Comparison of ENCODE assay signal across 34 mouse cellular contexts in genomic region chr11:36052091-36052490, GRCm38 (mm10).
"Had no signal": no experiment of that assay in that cellular context is flagged by ENCODE, and none has a peak within 500 bp of the region (broad histone marks: within the 10 kb centered on the region; RNA-seq: fewer than 3 reads in every experiment).

No protein-coding gene starts in this region.

- DNase-seq: heart, postnatal 10 days; heart, postnatal 14 days; heart, postnatal 36 days; heart, postnatal 4 days; kidney, adult 11 months; kidney, adult 18-20 months; kidney, adult 2 months; kidney, adult 8-10 months; kidney, adult 9 months; kidney, postnatal 10 days; kidney, postnatal 14 days; kidney, postnatal 25 days; kidney, postnatal 36 days; kidney, postnatal 4 days; layer of hippocampus, adult 9-11 months; layer of hippocampus, postnatal 36 days had no signal

- H3K27ac ChIP-seq: heart, embryonic 13.5 days; heart, embryonic 15.5 days; hindbrain, embryonic 10.5 days; hindbrain, embryonic 12.5 days; hindbrain, embryonic 13.5 days; hindbrain, embryonic 14.5 days; hindbrain, embryonic 15.5 days; hindbrain, postnatal 0 days; intestine, embryonic 15.5 days; kidney, embryonic 15.5 days; kidney, postnatal 0 days; layer of hippocampus, adult 2 months; left cerebral cortex, adult 2 months had no signal

- H3K4me2 ChIP-seq: heart, embryonic 12.5 days; heart, embryonic 13.5 days; heart, embryonic 15.5 days; hindbrain, embryonic 12.5 days; hindbrain, embryonic 13.5 days; hindbrain, embryonic 14.5 days; hindbrain, embryonic 15.5 days; intestine, embryonic 15.5 days; kidney, embryonic 15.5 days had no signal

- H3K27me3 ChIP-seq: hindbrain, embryonic 12.5 days; hindbrain, embryonic 13.5 days; hindbrain, embryonic 15.5 days; intestine, embryonic 15.5 days; kidney, embryonic 15.5 days had no signal

- H3K9ac ChIP-seq: heart, embryonic 12.5 days; heart, embryonic 13.5 days; heart, embryonic 15.5 days; hindbrain, embryonic 12.5 days; hindbrain, embryonic 13.5 days; hindbrain, embryonic 14.5 days; hindbrain, embryonic 15.5 days; intestine, embryonic 15.5 days; kidney, embryonic 15.5 days had no signal

- ATAC-seq: hindbrain, embryonic 16.5 days; hindbrain, postnatal 0 days; inflammation-experienced regulatory T-cells, adult 6 months; intestine, embryonic 15.5 days; intestine, embryonic 16.5 days; intestine, postnatal 0 days had no signal

- H3K4me3 ChIP-seq: heart, embryonic 12.5 days; heart, embryonic 13.5 days; heart, embryonic 15.5 days; hindbrain, embryonic 10.5 days; hindbrain, embryonic 12.5 days; hindbrain, embryonic 13.5 days; hindbrain, embryonic 15.5 days; intestine, embryonic 15.5 days; kidney, embryonic 15.5 days; layer of hippocampus, adult 2 months; left cerebral cortex, adult 2 months had no signal

- H3K4me1 ChIP-seq: intestine, embryonic 15.5 days; kidney, embryonic 15.5 days had no signal

- H3K36me3 ChIP-seq: heart, embryonic 12.5 days; heart, embryonic 13.5 days; heart, embryonic 15.5 days; hindbrain, embryonic 15.5 days; intestine, embryonic 15.5 days; kidney, embryonic 15.5 days had no signal

- H3K9me3 ChIP-seq: heart, embryonic 12.5 days; heart, embryonic 13.5 days; heart, embryonic 15.5 days; hindbrain, embryonic 10.5 days; hindbrain, embryonic 12.5 days; hindbrain, embryonic 13.5 days; hindbrain, embryonic 15.5 days; intestine, embryonic 15.5 days; kidney, embryonic 15.5 days had no signal
